Mouse (Mus musculus) activated CD4-positive, CD25-positive, alpha-beta regulatory T cell (primary cell): ENCODE data around the gene Orc6. TPM values are rescaled to one million over a fixed set of nuclear protein-coding genes. Genes with fewer than 3 reads are reported as not detected.

Experiments used
- polyA plus RNA-seq, 2 experiments: library from polyadenylated mRNA; unstranded; fragments of 100-300 nt; shearing (Covaris generic); gene quantifications; one replicate each; pipeline ENCODE4 v1.2.1; 2017

Gene Orc6
- polyA plus RNA-seq: 10 to 100 TPM; 25.2 to 38.3 TPM

DNA sequence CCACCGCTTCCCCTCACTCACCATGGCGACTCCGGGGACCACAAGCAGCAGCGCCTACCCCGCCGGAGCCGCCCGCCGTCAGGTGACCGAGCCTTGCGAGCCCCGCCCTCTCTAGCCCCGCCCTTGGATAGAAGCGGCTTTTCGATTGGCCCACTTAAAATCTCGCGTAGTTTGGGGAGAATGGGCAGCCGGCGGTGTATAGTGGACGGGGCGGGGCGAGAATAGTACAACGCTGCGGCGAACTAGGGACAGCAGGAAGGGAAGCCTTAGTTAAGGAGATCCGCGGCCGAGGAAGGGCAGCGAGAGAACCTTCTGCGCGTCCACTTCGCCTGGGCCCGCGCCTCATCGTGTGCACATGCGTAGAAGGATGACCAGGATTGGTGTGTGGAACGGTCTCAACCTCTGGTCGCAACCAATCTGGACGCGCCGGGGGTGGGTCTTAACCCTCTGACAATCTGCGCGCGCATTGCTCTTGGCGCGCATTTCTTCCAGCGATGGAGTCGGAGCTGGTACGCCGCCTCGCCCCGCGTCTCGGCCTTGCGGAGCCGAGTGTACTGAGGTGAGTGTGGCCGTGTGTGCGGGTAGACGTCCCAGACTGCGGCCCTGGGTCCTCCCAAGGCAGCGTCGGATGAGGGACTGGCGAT, at the start of gene Orc6, which contains the start of gene Vps35:
Gene Orc6 (plus strand): TSS at position 199 of the 644 bp plus-strand sequence.
Gene Vps35 (minus strand): TSS at position 369 of the 644 bp plus-strand sequence.

Other genes starting within 250 kb of the Orc6 start
- 1 to 10 TPM; 4.5 to 7.0 TPM for gene Fbxw9, start 239.6 kb upstream of the Orc6 start, polyA plus RNA-seq
- 1 to 10 TPM; 1.5 to 2.8 TPM for gene Gm5741, start 231.7 kb upstream of the Orc6 start, polyA plus RNA-seq
- gene Dhps, start 227.9 kb upstream of the Orc6 start, polyA plus RNA-seq: 100 to 1,000 TPM in 1 of 2 experiments, 10 to 100 TPM in 1; 77.6 to 102 TPM
- 100 to 1,000 TPM; 158 to 186 TPM for gene Wdr83os, start 218.9 kb upstream of the Orc6 start, polyA plus RNA-seq
- 10 to 100 TPM; 35.2 to 42.7 TPM for gene Wdr83, start 218.3 kb upstream of the Orc6 start, polyA plus RNA-seq
- gene Man2b1, start 216.4 kb upstream of the Orc6 start, polyA plus RNA-seq: 100 to 1,000 TPM; 104 to 165 TPM
- gene Zfp791, start 176.5 kb upstream of the Orc6 start, polyA plus RNA-seq: under 1 TPM in 1 of 2 experiments, not detected in 1; 0.17 TPM
- under 1 TPM; 0.10 to 0.28 TPM for gene Cks1brt, start 147.7 kb upstream of the Orc6 start, polyA plus RNA-seq
- under 1 TPM in 1 of 2 experiments, not detected in 1; 0.37 TPM for gene Olfr371, start 73.6 kb upstream of the Orc6 start, polyA plus RNA-seq
- gene Vps35, start 170 bp downstream of the Orc6 start, polyA plus RNA-seq: 10 to 100 TPM; 84.6 to 92.6 TPM
- gene Mylk3, start 86.7 kb downstream of the Orc6 start, polyA plus RNA-seq: 1 to 10 TPM in 1 of 2 experiments, under 1 TPM in 1; 0.21 to 1.2 TPM
- gene 4921524J17Rik, start 133.2 kb downstream of the Orc6 start, polyA plus RNA-seq: 10 to 100 TPM; 46.2 to 47.0 TPM
- gene Gpt2, start 192.9 kb downstream of the Orc6 start, polyA plus RNA-seq: 1 to 10 TPM; 1.3 to 6.7 TPM